Comparison of ENCODE assay signal across 12 mouse cellular contexts in genomic region chr9:117072433-117073099, GRCm38 (mm10).
DNase-seq lines count a peak whose midpoint lies in the region; ATAC-seq and TF ChIP-seq lines count a peak whose summit lies in the region.
"Had no signal": no experiment of that assay in that cellular context is flagged by ENCODE, and none has a peak within 500 bp of the region (broad histone marks: within the 10 kb centered on the region; RNA-seq: fewer than 3 reads in every experiment).

No protein-coding gene starts in this region.

- no peaks in the 10 kb centered on the region for H3K9me3 ChIP-seq in heart, embryonic 15.5 days (replicated peaks)
- H3K9me3 ChIP-seq in stomach, embryonic 14.5 days (ENCODE audit: control insufficient read depth, low read depth, low read length): no peaks in the 10 kb centered on the region
- no peaks in the 10 kb centered on the region for H3K9me3 ChIP-seq in stomach, postnatal 0 days (ENCODE audit: control insufficient read depth, low read length)
- H3K9me3 ChIP-seq: forebrain, embryonic 13.5 days had no signal

- peaks cover 10% of the 10 kb centered on the region for H3K4me1 ChIP-seq in heart, embryonic 15.5 days (replicated peaks)
- H3K4me1 ChIP-seq in stomach, embryonic 14.5 days (ENCODE audit: control insufficient read depth, insufficient read depth, low read length): peaks cover 11% of the 10 kb centered on the region
- H3K4me1 ChIP-seq in stomach, postnatal 0 days (replicated peaks; ENCODE audit: control insufficient read depth, insufficient read depth): no peaks in the 10 kb centered on the region

- no peak overlapping the region for H3K4me2 ChIP-seq in heart, embryonic 15.5 days
- H3K4me2 ChIP-seq in stomach, embryonic 14.5 days (replicated peaks; ENCODE audit: low read depth, low read length): no peak overlapping the region
- H3K4me2 ChIP-seq in stomach, postnatal 0 days (replicated peaks; ENCODE audit: low read depth): no peak overlapping the region
- H3K4me2 ChIP-seq: forebrain, embryonic 13.5 days had no signal

- no peaks in the 10 kb centered on the region for H3K27me3 ChIP-seq in heart, embryonic 15.5 days
- no peaks in the 10 kb centered on the region for H3K27me3 ChIP-seq in stomach, embryonic 14.5 days (ENCODE audit: control insufficient read depth, insufficient read depth, low read length)
- no peaks in the 10 kb centered on the region for H3K27me3 ChIP-seq in stomach, postnatal 0 days (ENCODE audit: control insufficient read depth, insufficient read depth, low read length)
- H3K27me3 ChIP-seq: forebrain, embryonic 13.5 days had no signal

- no peak overlapping the region for H3K9ac ChIP-seq in heart, embryonic 15.5 days
- no peak overlapping the region for H3K9ac ChIP-seq in stomach, embryonic 14.5 days (replicated peaks; ENCODE audit: low read depth, low read length)
- no peak overlapping the region for H3K9ac ChIP-seq in stomach, postnatal 0 days (ENCODE audit: low read length)
- H3K9ac ChIP-seq: forebrain, embryonic 13.5 days had no signal

- H3K36me3 ChIP-seq in heart, embryonic 15.5 days: no peaks in the 10 kb centered on the region
- no peaks in the 10 kb centered on the region for H3K36me3 ChIP-seq in stomach, embryonic 14.5 days (ENCODE audit: control insufficient read depth, insufficient read depth, low read length)
- H3K36me3 ChIP-seq in stomach, postnatal 0 days (ENCODE audit: control insufficient read depth, insufficient read depth, low read length): no peaks in the 10 kb centered on the region

- no peak for TF ChIP-seq EP300 in stomach, postnatal 0 days (optimal IDR thresholded peaks at IDR 0.05)

- H3K4me3 ChIP-seq in heart, embryonic 15.5 days: no peak overlapping the region
- H3K4me3 ChIP-seq in stomach, embryonic 14.5 days (ENCODE audit: low read depth, low read length): no peak overlapping the region
- no peak overlapping the region for H3K4me3 ChIP-seq in stomach, postnatal 0 days (ENCODE audit: low read depth, low read length)
- H3K4me3 ChIP-seq: forebrain, embryonic 13.5 days had no signal

- H3K27ac ChIP-seq in heart, embryonic 15.5 days: peak overlapping the region; percentile 15; the same call in 1 of the 2 replicates
- H3K27ac ChIP-seq in stomach, embryonic 14.5 days (ENCODE audit: low read length): 0 out of 2 replicates have a peak overlapping the region, but pooled peaks have one; percentile 7
- no peak overlapping the region for H3K27ac ChIP-seq in stomach, postnatal 0 days (replicated peaks)
- H3K27ac ChIP-seq: forebrain, embryonic 13.5 days; macrophage had no signal

- TF ChIP-seq CTCF in stomach, postnatal 0 days (IDR thresholded peaks at IDR 0.05; ENCODE audit: low read depth): no peak

- 17% methylated on average over 2 of the region's 2 CpGs for WGBS in heart, embryonic 15.5 days
- 19% methylated on average over 2 of the region's 2 CpGs for WGBS in stomach, embryonic 14.5 days
- WGBS in stomach, postnatal 0 days: 33% methylated on average over 2 of the region's 2 CpGs

- ATAC-seq in heart, embryonic 15.5 days (replicated peaks; ENCODE audit: insufficient number of reproducible peaks, insufficient read depth, low FRiP score, low read depth): no peak
- no peak for ATAC-seq in stomach, embryonic 14.5 days (ENCODE audit: insufficient number of reproducible peaks, insufficient read depth, low FRiP score, low read depth)
- no peak for ATAC-seq in stomach, postnatal 0 days (ENCODE audit: low FRiP score, low TSS enrichment)
- ATAC-seq in frontal cortex, adult (ENCODE audit: low TSS enrichment): no peak
- ATAC-seq: forebrain, embryonic 13.5 days had no signal

- no peak for DNase-seq in heart, adult 18-20 months
- DNase-seq in stomach, postnatal 0 days (ENCODE audit: low spot score): no peak
- peak; percentile 43 for DNase-seq in kidney, postnatal 14 days
- no peak for DNase-seq in adrenal gland, postnatal 4 days (ENCODE audit: low spot score in 2 of 2)
- DNase-seq in thymus, postnatal 10 days (ENCODE audit: low spot score in 2 of 2): no peak
- DNase-seq: cerebellum, adult 18-20 months; heart, postnatal 10 days had no signal
